Mouse (Mus musculus) stomach, postnatal 0 days (tissue): ENCODE results near the gene Nrp1.

Experiments used
- CTCF ChIP-seq: IDR thresholded peaks from 2 replicates; pipeline ENCODE4 v1.5.1; 2016; ENCODE audit warnings: antibody characterized with exemption, low read depth, mild to moderate bottlenecking, moderate library complexity
- EP300 ChIP-seq: optimal IDR thresholded peaks from 2 replicates; pipeline ENCODE3; 2016; ENCODE audit warnings: antibody characterized with exemption

GRCm38 (mm10) chr8:128541355-128542090 is 183.1 kb downstream of the Nrp1 start:
- TF ChIP-seq CTCF (no peak), EP300 (no peak)
